Mouse (Mus musculus): ENCODE results near the gene Prickle3. TPM values are rescaled to one million over a fixed set of nuclear protein-coding genes. Genes with fewer than 3 reads are reported as not detected.
A peak's percentile ranks its signal among the peaks of the same experiment; 100 is the strongest.

The Prickle3 gene
- polyA plus RNA-seq, 1 experiment: 3.4 TPM

DNA sequence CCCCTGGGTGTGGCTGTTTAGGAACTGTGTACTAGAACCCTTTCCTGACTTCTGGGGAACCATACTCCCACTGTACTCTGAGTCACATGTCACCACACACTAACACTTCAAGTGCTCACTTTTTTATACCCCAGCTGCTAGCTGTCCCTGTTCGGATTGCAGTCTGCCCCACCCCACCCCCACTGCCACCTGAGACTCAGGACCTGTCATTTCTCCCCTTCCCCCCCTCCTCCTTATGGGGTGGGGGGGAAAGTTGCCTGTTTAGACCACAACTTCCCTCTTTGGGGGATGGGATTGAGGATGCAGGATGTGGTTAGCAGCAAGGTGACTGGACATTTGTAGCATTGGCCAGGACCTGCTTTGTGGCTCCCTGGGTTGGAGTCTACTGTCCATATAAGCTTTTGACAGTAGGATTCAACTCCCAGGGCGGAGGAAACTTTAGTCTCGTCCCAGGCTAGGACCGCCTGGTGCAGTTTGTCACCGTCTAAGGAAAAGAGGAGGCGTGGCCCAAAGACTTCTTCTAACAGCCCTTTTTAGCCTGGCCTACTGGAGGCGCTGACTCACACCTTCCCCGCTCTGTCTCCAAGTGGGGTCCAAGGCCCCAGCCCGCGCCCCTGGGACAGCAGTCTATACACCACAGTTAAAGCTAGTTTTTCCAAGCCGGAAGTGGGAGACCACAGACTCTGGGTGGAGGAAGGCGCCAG is 16.7 kb downstream of the Prickle3 start:
- TF ChIP-seq POLR2A (IDR thresholded peaks at IDR 0.05; ENCODE audit: borderline replicate concordance, extremely low read depth, insufficient read depth, insufficient read length, poor library complexity, severe bottlenecking): no peak
- TF ChIP-seq CTCF (IDR thresholded peaks at IDR 0.05; ENCODE audit: borderline replicate concordance, extremely low read depth, insufficient read depth, insufficient read length): no peak
- DNase-seq (ENCODE audit: low read depth): no peak

DNA sequence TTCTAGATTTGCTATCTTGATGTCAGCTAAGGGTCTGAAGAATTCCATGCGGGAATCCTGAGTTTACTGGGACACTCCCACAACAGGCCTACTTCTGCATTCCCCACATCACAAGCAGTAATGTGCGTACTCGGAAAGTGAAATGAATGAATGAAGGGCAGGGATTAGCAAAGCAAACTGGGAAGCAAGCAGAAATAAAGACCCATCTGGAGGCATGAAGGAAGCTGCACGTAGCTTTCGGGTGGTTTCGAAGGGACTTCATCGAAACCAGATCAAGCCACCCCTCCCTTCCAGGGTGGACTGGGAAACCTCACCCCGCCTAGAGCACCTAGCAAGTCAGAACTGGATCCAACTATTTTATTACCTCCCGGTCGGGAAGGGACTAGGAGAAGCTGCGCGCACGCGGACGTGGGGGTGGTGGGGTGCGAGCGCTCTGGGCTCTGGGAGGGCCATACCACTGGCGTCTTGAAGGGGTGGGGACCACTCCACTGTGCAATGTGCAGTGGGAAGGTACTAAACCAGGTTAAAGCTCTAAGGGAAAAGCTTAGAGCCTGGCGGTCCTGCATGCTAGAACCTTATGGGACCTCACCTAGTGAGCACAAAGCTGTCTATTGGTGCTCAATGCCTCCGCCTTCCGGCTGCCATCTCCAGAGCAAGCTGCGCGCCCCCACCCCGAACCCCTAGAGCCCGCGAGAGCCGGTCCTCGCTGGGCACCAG is 17.4 kb downstream of the Prickle3 start:
- TF ChIP-seq CTCF (IDR thresholded peaks at IDR 0.05; ENCODE audit: borderline replicate concordance, extremely low read depth, insufficient read depth, insufficient read length) (no peak), POLR2A (IDR thresholded peaks at IDR 0.05; ENCODE audit: borderline replicate concordance, extremely low read depth, insufficient read depth, insufficient read length, poor library complexity, severe bottlenecking) (no peak)
- DNase-seq (ENCODE audit: low read depth): peak; percentile 25

DNA sequence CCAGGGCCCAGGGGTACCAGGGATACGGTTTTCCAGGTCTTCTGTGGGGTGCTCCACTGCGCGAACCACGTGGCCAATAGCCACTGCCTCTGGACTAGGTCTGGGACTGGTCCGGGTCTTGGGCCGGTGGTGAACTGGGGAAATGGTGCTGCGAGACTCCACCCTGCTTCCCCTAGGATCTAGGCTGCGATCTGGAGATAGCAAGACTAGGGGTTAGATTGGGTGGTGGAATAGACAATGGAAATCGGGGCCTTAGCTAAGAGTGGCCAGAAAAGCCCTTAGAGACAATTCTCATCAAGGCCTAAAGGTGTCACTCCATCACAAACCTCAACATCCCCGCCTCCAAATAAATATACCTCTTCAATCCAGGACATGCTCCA is 17.9 kb downstream of the Prickle3 start:
- no peak for DNase-seq (ENCODE audit: low read depth)
- TF ChIP-seq CTCF (IDR thresholded peaks at IDR 0.05; ENCODE audit: borderline replicate concordance, extremely low read depth, insufficient read depth, insufficient read length): no peak
- no peak for TF ChIP-seq POLR2A (IDR thresholded peaks at IDR 0.05; ENCODE audit: borderline replicate concordance, extremely low read depth, insufficient read depth, insufficient read length, poor library complexity, severe bottlenecking)

DNA sequence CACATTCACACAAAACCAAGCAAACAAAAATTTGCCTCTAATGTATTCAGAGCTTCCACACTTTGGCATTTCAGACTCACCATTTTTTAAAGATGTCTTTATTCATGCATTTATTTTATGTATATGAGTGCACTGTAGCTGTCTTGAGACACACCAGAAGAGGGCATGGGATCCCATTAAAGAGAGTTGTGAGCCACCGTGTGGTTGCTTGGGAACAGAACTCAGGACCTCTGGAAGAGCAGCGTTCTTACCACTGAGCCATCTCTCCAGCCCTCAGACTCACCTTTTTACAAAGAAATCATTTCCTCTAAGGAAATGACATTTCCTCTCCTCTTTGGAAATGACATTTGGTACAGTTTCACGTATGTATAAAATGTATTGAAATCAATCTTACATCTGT is 21.9 kb downstream of the Prickle3 start:
- DNase-seq (ENCODE audit: low read depth): no peak
- TF ChIP-seq POLR2A (IDR thresholded peaks at IDR 0.05; ENCODE audit: borderline replicate concordance, extremely low read depth, insufficient read depth, insufficient read length, poor library complexity, severe bottlenecking): no peak
- TF ChIP-seq CTCF (IDR thresholded peaks at IDR 0.05; ENCODE audit: borderline replicate concordance, extremely low read depth, insufficient read depth, insufficient read length): no peak

DNA sequence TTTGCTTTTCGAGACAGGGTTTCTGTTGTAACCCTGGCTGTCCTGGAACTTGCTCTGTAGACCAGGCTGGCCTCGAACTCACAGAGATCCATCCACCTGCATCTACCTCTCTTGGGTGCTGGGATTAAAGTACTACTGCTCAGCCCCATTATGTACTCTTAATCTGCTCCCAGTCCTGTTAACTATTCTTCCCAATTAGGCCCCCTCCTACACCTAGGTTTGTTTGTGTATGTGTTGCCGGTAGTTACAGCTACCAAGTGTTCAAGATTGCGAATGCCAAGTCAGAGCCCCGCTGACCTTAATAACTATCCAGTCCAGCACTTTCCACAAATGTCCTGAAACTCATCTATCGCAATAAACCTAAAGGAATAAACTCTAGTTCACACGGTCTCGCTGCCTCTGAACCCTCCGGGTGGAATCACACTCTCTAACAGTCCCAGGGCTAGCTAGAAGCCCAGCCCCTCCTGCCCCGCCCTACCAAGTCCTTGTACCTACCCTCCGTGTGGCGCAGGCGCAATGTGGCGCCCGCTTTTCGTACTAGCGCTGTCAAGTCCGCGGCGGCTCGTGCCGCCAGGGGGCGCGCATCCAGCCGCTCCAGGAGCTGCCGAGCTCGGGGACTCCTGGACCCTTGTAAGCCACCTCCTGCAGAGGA is 22.5 kb downstream of the Prickle3 start:
- TF ChIP-seq POLR2A (IDR thresholded peaks at IDR 0.05; ENCODE audit: borderline replicate concordance, extremely low read depth, insufficient read depth, insufficient read length, poor library complexity, severe bottlenecking) (no peak), CTCF (IDR thresholded peaks at IDR 0.05; ENCODE audit: borderline replicate concordance, extremely low read depth, insufficient read depth, insufficient read length) (peak; percentile 74)
- peak; percentile 95 for DNase-seq (ENCODE audit: low read depth)

DNA sequence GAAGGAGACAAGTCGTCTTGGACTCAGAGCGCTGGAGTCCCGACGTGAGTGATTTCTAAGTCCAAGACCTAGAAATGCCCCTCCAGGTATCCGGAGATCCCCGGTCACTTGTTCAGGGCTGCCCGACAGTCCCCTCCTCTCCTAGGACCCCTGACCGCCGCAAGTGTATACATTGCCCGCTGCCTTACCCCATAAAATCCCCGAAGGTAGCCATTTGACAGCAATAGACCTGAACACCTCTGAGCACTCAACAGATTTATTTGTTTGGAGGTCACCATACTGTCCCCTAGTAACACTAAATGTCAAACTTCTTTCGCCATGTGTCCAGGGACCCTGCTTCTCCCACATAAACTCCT is 23.0 kb downstream of the Prickle3 start:
- DNase-seq (ENCODE audit: low read depth): no peak
- TF ChIP-seq CTCF (IDR thresholded peaks at IDR 0.05; ENCODE audit: borderline replicate concordance, extremely low read depth, insufficient read depth, insufficient read length) (no peak), POLR2A (IDR thresholded peaks at IDR 0.05; ENCODE audit: borderline replicate concordance, extremely low read depth, insufficient read depth, insufficient read length, poor library complexity, severe bottlenecking) (no peak)

DNA sequence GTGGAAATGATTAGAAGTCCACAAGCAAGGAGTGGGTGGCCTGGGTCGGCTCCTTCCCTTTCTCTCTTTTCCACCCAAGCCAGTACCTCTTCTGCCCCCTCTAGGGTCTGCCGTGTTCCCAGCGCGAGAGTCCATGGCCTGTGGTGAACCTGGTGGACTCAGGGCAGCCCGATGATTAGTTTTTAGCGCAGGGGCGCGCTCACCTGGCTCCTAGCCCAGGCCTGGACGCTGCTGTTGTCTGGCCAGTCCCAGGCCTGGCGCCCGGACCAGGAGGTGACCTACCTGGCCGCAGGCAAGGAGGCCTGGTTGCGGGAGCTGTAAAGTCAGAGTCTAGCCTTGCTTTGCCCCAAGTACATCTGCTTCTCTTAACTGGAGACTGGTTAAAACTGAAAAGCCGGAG is 23.8 kb downstream of the Prickle3 start, which contains the start of gene Magix:
Magix (minus strand) TSS at position 388 of the 400 bp plus-strand sequence.
- TF ChIP-seq CTCF (IDR thresholded peaks at IDR 0.05; ENCODE audit: borderline replicate concordance, extremely low read depth, insufficient read depth, insufficient read length) (no peak), POLR2A (IDR thresholded peaks at IDR 0.05; ENCODE audit: borderline replicate concordance, extremely low read depth, insufficient read depth, insufficient read length, poor library complexity, severe bottlenecking) (no peak)
- DNase-seq (ENCODE audit: low read depth): no peak

DNA sequence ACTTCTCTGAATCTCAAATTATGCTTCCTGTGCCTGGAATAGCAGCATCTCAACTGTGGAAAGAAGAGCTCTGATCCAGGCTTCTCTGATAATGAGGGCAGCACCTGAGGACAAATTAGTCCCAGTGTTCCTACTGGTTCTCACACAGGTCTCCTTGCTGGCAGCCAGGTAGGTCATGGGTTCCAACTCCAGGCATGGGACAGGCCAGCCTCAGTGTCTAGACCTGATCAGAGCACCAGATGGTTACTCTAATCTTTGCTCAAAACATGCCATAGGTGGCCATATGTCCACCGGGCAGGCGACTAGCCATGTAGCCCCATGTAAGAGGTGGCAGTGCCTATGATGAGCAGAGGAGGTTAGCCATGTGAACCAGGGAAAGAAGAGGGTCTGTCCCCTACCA is 31.3 kb downstream of the Prickle3 start:
- no peak for TF ChIP-seq CTCF (IDR thresholded peaks at IDR 0.05; ENCODE audit: borderline replicate concordance, extremely low read depth, insufficient read depth, insufficient read length)
- TF ChIP-seq POLR2A (IDR thresholded peaks at IDR 0.05; ENCODE audit: borderline replicate concordance, extremely low read depth, insufficient read depth, insufficient read length, poor library complexity, severe bottlenecking): no peak
- DNase-seq (ENCODE audit: low read depth): no peak

DNA sequence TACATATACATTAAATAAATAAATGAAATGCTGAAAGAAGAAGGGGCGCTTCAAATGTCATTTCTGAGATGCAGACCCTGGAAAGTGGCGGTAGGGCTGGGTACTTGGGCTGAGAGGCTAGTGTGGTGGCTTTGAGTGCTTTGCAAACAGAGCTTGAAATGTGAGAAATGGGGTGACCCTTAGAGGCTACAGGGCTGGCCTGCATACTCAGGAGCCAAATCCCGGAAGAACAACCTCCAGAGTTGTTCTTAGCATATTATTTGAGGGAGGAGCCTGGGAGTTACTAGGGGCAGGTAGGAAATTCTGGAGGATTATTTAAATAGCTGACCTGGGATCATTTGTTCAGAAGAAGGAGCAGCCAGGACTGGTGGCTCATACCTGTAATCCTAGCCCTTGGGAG is 33.4 kb downstream of the Prickle3 start:
- no peak for DNase-seq (ENCODE audit: low read depth)
- no peak for TF ChIP-seq CTCF (IDR thresholded peaks at IDR 0.05; ENCODE audit: borderline replicate concordance, extremely low read depth, insufficient read depth, insufficient read length)
- no peak for TF ChIP-seq POLR2A (IDR thresholded peaks at IDR 0.05; ENCODE audit: borderline replicate concordance, extremely low read depth, insufficient read depth, insufficient read length, poor library complexity, severe bottlenecking)

DNA sequence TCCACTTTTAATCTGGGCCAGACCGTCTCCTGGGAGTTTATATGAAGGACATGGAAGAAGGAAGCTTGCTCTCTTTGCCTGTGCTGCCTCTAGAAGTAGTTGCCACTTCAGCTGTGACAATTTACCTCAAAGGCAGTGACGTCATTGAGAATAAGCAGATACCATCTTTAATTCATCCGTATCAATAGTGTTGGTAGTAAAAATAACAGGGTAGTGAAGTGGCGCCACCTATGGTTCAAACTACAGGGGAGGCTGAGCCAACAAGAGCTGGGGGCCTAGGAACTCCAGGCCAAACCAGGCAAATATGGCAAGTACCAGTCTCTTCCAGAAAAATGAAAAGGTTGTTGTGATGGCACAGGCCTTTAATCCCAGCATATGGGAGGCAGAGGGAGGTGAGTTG is 35.8 kb downstream of the Prickle3 start:
- DNase-seq (ENCODE audit: low read depth): peak; percentile 36
- TF ChIP-seq CTCF (IDR thresholded peaks at IDR 0.05; ENCODE audit: borderline replicate concordance, extremely low read depth, insufficient read depth, insufficient read length): no peak
- TF ChIP-seq POLR2A (IDR thresholded peaks at IDR 0.05; ENCODE audit: borderline replicate concordance, extremely low read depth, insufficient read depth, insufficient read length, poor library complexity, severe bottlenecking): no peak

DNA sequence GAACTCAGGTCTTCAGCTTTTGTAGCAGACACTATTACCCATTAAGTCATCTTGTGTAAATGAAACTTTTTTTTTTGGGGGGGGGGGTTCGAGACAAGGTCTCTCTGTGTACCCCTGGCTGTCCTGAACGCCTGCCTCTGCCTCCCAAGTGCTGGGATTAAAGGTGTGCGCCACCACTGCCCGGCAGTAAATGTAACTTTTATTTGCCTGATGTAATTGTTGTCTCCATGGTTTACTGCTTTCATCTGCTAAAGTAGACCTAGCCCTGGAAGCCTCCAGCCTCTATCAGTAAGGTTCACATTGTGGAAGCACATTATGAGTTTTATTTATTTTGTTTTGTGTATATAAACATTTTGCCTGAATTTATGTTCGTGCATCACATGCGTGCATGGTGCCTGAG is 39.5 kb downstream of the Prickle3 start:
- no peak for DNase-seq (ENCODE audit: low read depth)
- TF ChIP-seq POLR2A (IDR thresholded peaks at IDR 0.05; ENCODE audit: borderline replicate concordance, extremely low read depth, insufficient read depth, insufficient read length, poor library complexity, severe bottlenecking) (no peak), CTCF (IDR thresholded peaks at IDR 0.05; ENCODE audit: borderline replicate concordance, extremely low read depth, insufficient read depth, insufficient read length) (no peak)

Measured in brain, embryonic 14.5 days (tissue).